Mouse (Mus musculus) heart, postnatal 0 days (tissue): ENCODE data around the gene Gm4952.

Source experiments
- CTCF ChIP-seq: IDR thresholded peaks from 2 replicates; pipeline ENCODE4 v1.5.1; 2016; ENCODE audit warnings: antibody characterized with exemption, control low read depth, low read depth
- EP300 ChIP-seq: IDR thresholded peaks from 2 replicates; pipeline ENCODE4 v1.6.1; 2016; ENCODE audit warnings: antibody characterized with exemption, low read depth

- no peak for TF ChIP-seq CTCF
- TF ChIP-seq EP300, result no peak
Observed at GRCm38 (mm10) chr19:12570866-12571265, 28.9 kb upstream of the Gm4952 start.
